Mouse (Mus musculus) forebrain, embryonic 10.5 days (tissue): ENCODE measurements around the gene Trim25. TPM values are rescaled to one million over a fixed set of nuclear protein-coding genes. Genes with fewer than 3 reads are reported as not detected.
A peak's percentile ranks its signal among the peaks of the same experiment; 100 is the strongest.

ENCODE experiments used
- DNase-seq: peaks from one replicate; pipeline ENCODE4 v3.0.0-alpha.2; 2017; ENCODE audit warnings: low spot score; ENCODE audit errors: extremely low spot score
- H3K27ac ChIP-seq: fragments of 300-500 bp; sonication (generic); 2 replicates; pipeline ENCODE4 v1.5.1; 2016; ENCODE audit warnings: mild to moderate bottlenecking
- H3K27me3 ChIP-seq: fragments of 300-500 bp; sonication (generic); 2 replicates; pipeline ENCODE4 v1.6.1; 2016; ENCODE audit warnings: mild to moderate bottlenecking; ENCODE audit not compliant: poor library complexity, severe bottlenecking
- H3K36me3 ChIP-seq: fragments of 300-500 bp; sonication (generic); replicated peaks from 2 replicates; pipeline ENCODE4 v1.6.1; 2016; ENCODE audit warnings: mild to moderate bottlenecking, moderate library complexity
- H3K4me1 ChIP-seq: fragments of 300-500 bp; sonication (generic); 2 replicates; pipeline ENCODE4 v1.6.1; 2016
- H3K4me3 ChIP-seq: fragments of 300-500 bp; sonication (generic); 2 replicates; pipeline ENCODE4 v1.5.1; 2016; ENCODE audit warnings: mild to moderate bottlenecking, moderate library complexity
- H3K9me3 ChIP-seq: fragments of 300-500 bp; sonication (generic); 2 replicates; pipeline ENCODE4 v1.6.1; 2016; ENCODE audit warnings: mild to moderate bottlenecking, moderate library complexity
- WGBS: fragments of 180-500 bp; shearing (Covaris S2); methylation state at CpG from one replicate; pipeline ENCODE4 v1.1.7; 2016; 5-methylcytosine and 5-hydroxymethylcytosine counted together
- polyA plus RNA-seq: library from polyadenylated mRNA; unstranded; fragments of >200 nt; fragmentation: Nextera tagmentation; extraction: Ambion mirVana; gene quantifications from 2 replicates; pipeline ENCODE4 v1.2.1, GENCODE M21; 2016

Gene Trim25
- polyA plus RNA-seq, 1 experiment from 2014 or later = 2.5 TPM

- peaks cover 30% of the 10 kb centered on the region for H3K4me1 ChIP-seq
- H3K4me3 ChIP-seq = 0 out of 2 replicates have a peak overlapping the region, but pooled peaks have one; percentile 51
- no peaks in the 10 kb centered on the region for H3K9me3 ChIP-seq
- H3K27me3 ChIP-seq = peaks cover 40% of the 10 kb centered on the region
- no peaks in the 10 kb centered on the region for H3K36me3 ChIP-seq
- WGBS = 3% methylated on average over 3 of the region's 3 CpGs
- no peak for DNase-seq
- no peak overlapping the region for H3K27ac ChIP-seq
Measured at GRCm38 (mm10) chr11:88998406-88998805, 770 bp upstream of the Trim25 start.

DNA sequence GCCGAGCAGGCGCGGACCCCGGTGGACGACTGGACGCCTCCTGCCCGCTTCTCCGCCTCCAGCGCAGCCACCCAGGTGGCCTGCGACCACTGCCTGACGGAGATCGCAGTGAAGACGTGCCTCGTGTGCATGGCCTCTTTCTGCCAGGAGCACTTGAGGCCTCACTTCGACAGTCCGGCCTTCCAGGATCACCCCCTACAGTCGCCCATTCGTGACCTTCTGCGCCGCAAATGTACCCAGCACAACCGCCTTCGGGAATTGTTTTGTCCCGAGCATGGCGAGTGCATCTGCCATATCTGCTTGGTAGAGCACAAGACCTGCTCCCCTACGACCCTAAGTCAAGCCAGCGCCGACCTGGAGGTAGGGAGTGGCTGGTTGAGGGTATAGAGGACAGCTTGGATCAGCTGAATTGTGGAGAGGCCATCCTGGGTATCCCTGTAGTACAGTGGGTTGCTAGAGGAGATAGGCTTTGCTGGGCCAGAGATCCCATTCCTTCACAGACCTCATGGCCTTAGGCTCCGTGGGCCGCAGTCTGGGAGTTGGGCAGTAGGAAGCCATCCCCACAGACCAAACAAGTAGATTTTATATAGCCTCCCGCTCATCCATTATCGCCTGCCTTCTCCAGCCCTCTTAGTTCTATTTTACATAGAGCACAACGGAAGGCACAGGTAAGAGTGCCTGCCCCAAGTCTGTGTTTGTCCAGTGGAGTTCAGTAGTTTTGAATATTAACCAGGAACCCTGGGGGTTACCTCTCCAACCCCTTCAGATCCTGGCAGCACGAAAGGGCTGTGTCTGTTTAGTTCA, 749 bp downstream of the Trim25 start:
- H3K36me3 ChIP-seq = no peaks in the 10 kb centered on the region
- H3K27me3 ChIP-seq = peaks cover 40% of the 10 kb centered on the region
- H3K27ac ChIP-seq = peak overlapping the region; percentile 68
- no peaks in the 10 kb centered on the region for H3K9me3 ChIP-seq
- WGBS = 26% methylated on average over 33 of the region's 33 CpGs
- H3K4me3 ChIP-seq = peak overlapping the region; percentile 51
- DNase-seq = no peak
- peaks cover 25% of the 10 kb centered on the region for H3K4me1 ChIP-seq

GRCm38 (mm10) chr11:89000527-89000819, 1.3 kb downstream of the Trim25 start:
- no peaks in the 10 kb centered on the region for H3K36me3 ChIP-seq
- peaks cover 40% of the 10 kb centered on the region for H3K27me3 ChIP-seq
- H3K9me3 ChIP-seq = no peaks in the 10 kb centered on the region
- H3K27ac ChIP-seq = no peak overlapping the region
- DNase-seq = no peak
- peak overlapping the region; percentile 51; the same call in 1 of the 2 replicates for H3K4me3 ChIP-seq
- peaks cover 25% of the 10 kb centered on the region for H3K4me1 ChIP-seq

DNA sequence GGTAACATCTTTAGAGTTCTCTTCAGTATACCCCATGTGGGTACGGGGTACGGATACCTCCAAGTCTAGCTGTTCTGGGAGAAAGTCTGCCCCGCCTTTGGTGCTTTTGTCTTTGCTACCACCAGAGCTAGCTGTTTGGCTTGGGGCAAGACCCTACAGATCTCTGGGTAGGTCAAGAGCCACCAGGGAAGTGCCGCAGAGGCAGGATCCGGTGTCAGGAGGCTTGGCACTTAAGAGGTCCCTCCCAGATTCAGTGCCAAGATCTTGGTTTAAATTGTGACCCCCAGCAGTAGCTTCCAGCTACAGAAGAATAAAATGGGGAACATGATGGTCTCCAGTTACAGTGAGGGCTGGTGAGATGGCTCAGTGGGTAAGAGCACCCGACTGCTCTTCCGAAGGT, 2.4 kb downstream of the Trim25 start:
- Histone ChIP-seq H3K36me3 (no peaks in the 10 kb centered on the region), H3K27ac (no peak overlapping the region), H3K4me3 (no peak overlapping the region), H3K9me3 (no peaks in the 10 kb centered on the region), H3K4me1 (peaks cover 25% of the 10 kb centered on the region), H3K27me3 (peaks cover 40% of the 10 kb centered on the region)
- WGBS = 94% methylated on average over 7 of the region's 7 CpGs
- DNase-seq = no peak

- H3K4me1 ChIP-seq = peaks cover 25% of the 10 kb centered on the region
- 93% methylated on average over 5 of the region's 5 CpGs for WGBS
- H3K4me3 ChIP-seq = no peak overlapping the region
- no peak overlapping the region for H3K27ac ChIP-seq
- no peaks in the 10 kb centered on the region for H3K36me3 ChIP-seq
- DNase-seq = no peak
- peaks cover 40% of the 10 kb centered on the region for H3K27me3 ChIP-seq
- no peaks in the 10 kb centered on the region for H3K9me3 ChIP-seq
Measured at GRCm38 (mm10) chr11:89002068-89002467, 2.9 kb downstream of the Trim25 start.

DNA sequence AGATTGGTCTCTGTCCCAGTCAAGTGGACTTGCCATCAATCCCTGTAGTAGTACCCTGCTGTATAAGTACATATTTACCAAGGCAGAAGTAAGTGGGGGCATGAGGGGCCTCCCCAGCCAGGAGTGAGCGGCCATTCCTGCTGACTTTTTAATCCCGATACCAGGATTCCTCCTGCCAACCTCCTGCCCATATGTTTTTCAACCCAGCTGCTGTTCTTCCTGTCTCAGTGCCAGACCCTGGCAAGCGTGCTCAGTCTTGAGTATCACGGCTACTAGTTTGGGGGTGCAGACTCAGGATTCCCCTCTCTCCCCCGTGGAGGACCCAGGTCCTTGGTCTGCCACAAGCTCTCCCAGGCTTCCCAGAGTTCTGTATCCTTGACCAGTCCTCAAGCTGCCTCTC, 3.4 kb downstream of the Trim25 start:
- no peak overlapping the region for H3K4me3 ChIP-seq
- no peaks in the 10 kb centered on the region for H3K9me3 ChIP-seq
- peaks cover 40% of the 10 kb centered on the region for H3K27me3 ChIP-seq
- no peak for DNase-seq
- H3K4me1 ChIP-seq = peaks cover 25% of the 10 kb centered on the region
- H3K27ac ChIP-seq = no peak overlapping the region
- 89% methylated on average over 5 of the region's 5 CpGs for WGBS
- H3K36me3 ChIP-seq = no peaks in the 10 kb centered on the region

DNA sequence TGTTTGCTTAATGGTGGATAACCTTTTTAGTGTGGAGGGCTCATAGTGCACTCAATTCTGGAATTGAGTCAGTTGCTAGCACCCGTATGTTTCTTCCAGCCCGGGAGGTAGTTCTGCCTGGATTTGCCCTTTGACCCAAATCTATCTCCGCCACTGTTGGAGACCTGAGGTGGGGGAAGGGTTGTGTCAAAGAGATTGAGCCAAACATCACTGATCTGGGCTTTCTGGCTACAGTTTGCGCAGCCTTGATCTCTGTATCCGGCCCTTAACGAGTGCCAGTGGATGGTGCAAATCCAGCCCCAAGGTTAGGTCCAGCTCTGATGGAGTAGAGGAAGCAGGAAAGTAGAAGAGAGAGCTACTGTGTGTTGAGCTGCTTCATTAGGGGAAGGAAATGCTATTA, 3.9 kb downstream of the Trim25 start:
- no peaks in the 10 kb centered on the region for H3K9me3 ChIP-seq
- H3K27ac ChIP-seq = no peak overlapping the region
- no peak for DNase-seq
- no peaks in the 10 kb centered on the region for H3K36me3 ChIP-seq
- H3K4me1 ChIP-seq = peaks cover 25% of the 10 kb centered on the region
- WGBS = 70% methylated on average over 6 of the region's 6 CpGs
- peaks cover 35% of the 10 kb centered on the region for H3K27me3 ChIP-seq
- no peak overlapping the region for H3K4me3 ChIP-seq

DNA sequence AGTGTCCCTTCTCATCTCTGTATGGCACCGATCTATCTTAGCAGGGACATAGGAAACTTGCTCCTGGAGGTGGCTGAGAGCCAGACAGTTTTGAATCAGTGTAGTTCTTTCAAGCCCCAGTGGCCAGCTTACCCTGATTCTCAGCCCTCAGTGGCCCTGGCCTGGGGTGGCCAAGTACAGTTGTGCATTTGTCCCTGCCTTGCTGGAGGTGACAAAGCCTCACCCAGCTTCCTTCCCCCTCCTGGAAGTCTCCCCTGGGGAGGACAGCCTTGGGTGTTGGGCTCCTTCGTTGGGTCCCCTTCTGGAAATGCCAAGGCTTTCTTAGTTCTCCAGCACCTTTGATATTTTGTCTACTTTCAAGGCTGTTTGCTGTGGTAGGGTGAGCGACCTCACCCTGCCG, 4.5 kb downstream of the Trim25 start:
- no peak for DNase-seq

DNA sequence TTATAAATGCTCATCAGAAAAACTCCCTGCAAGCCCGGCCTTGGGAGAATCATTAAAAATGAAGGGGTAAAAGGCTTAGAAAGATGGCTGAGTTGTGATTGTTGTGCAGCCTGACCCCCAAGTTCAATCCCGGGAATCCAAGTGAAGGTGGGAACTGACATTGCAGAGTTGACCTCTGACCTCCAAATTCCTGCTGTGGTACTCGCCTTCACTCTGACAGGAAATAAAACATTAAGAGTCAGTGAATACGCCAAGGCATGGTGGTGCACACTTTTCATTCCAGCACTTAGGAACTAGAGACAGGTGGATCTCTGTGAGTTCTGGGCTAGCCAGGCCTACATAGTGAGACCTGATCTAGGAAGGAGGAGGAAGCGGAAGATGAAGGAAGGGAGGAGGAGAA, 6.3 kb downstream of the Trim25 start:
- DNase-seq = no peak
- Histone ChIP-seq H3K4me3 (no peak overlapping the region), H3K27ac (no peak overlapping the region), H3K4me1 (peaks cover 12% of the 10 kb centered on the region), H3K27me3 (peaks cover 12% of the 10 kb centered on the region), H3K9me3 (no peaks in the 10 kb centered on the region), H3K36me3 (no peaks in the 10 kb centered on the region)
- WGBS = 80% methylated on average over 5 of the region's 5 CpGs

More for the DNA sequence above, 4.5 kb downstream of the Trim25 start:
- H3K4me3 ChIP-seq = no peak overlapping the region
- no peak overlapping the region for H3K27ac ChIP-seq
- no peaks in the 10 kb centered on the region for H3K9me3 ChIP-seq
- peaks cover 18% of the 10 kb centered on the region for H3K4me1 ChIP-seq
- H3K36me3 ChIP-seq = no peaks in the 10 kb centered on the region
- peaks cover 29% of the 10 kb centered on the region for H3K27me3 ChIP-seq
- WGBS = 86% methylated on average over 4 of the region's 4 CpGs

DNA sequence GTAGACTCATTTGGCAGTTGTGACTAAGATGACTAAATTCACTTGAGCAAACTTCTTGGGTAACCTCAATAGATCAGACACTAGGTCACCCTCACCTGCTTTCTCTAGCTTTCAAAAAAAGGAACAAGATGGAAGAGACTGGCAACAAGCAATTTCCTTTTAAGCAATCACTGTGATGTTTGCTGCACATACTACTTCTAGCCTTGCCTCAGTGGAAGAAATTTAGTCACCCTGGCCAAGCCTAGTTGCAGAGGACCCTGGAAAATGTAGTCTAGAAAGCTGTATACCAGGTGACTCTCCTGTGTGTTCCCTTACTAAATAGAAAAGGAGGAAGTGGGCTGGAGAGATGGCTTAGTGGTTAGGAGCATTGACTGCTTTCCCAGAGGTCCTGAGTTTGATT, 7.2 kb downstream of the Trim25 start:
- Histone ChIP-seq H3K4me3 (no peak overlapping the region), H3K4me1 (peaks cover 12% of the 10 kb centered on the region)
- no peak for DNase-seq

GRCm38 (mm10) chr11:89007582-89007981, 8.4 kb downstream of the Trim25 start:
- WGBS = 88% methylated on average over 3 of the region's 3 CpGs

More for the DNA sequence above, 7.2 kb downstream of the Trim25 start:
- H3K9me3 ChIP-seq = no peaks in the 10 kb centered on the region
- no peak overlapping the region for H3K27ac ChIP-seq
- H3K36me3 ChIP-seq = no peaks in the 10 kb centered on the region
- H3K27me3 ChIP-seq = peaks cover 2% of the 10 kb centered on the region; the same call in 1 of the 2 replicates

GRCm38 (mm10) chr11:89009066-89009465, 9.9 kb downstream of the Trim25 start:
- WGBS = 95% methylated on average over 9 of the region's 9 CpGs
- no peak overlapping the region for H3K4me3 ChIP-seq
- H3K27ac ChIP-seq = no peak overlapping the region
- H3K27me3 ChIP-seq = no peaks in the 10 kb centered on the region
- no peak for DNase-seq
- 0 out of 2 replicates have a peak, but pooled peaks cover 6% of the 10 kb centered on the region for H3K4me1 ChIP-seq
- H3K36me3 ChIP-seq = no peaks in the 10 kb centered on the region
- H3K9me3 ChIP-seq = no peaks in the 10 kb centered on the region

More at GRCm38 (mm10) chr11:89007582-89007981, 8.4 kb downstream of the Trim25 start:
- H3K4me1 ChIP-seq = peaks cover 12% of the 10 kb centered on the region
- no peaks in the 10 kb centered on the region for H3K9me3 ChIP-seq
- no peaks in the 10 kb centered on the region for H3K36me3 ChIP-seq
- no peaks in the 10 kb centered on the region for H3K27me3 ChIP-seq
- no peak for DNase-seq
- no peak overlapping the region for H3K27ac ChIP-seq
- no peak overlapping the region for H3K4me3 ChIP-seq

DNA sequence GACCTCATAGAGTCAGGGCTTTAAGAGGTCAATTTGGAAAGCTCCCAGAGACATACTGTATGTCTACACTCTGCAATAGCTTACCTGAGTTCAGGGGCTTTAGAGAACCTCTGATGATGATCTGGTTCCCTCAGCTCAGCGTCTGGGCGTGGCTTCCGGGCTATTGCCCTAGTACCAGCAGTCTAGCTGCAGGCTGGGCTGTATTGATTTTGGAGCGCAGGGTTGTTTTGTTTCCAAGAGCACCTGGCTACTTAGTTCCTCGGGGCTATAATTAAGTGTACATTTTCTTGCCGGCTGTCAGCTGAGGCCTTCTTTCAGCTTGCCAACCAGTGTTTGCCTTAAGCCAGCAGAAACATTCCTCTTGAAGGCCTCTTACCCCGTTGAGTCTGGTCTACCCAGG, 10.3 kb downstream of the Trim25 start:
- H3K36me3 ChIP-seq = no peaks in the 10 kb centered on the region
- no peaks in the 10 kb centered on the region for H3K27me3 ChIP-seq
- no peak for DNase-seq
- 0 out of 2 replicates have a peak, but pooled peaks cover 6% of the 10 kb centered on the region for H3K4me1 ChIP-seq
- H3K9me3 ChIP-seq = no peaks in the 10 kb centered on the region
- 87% methylated on average over 7 of the region's 7 CpGs for WGBS
- no peak overlapping the region for H3K4me3 ChIP-seq
- no peak overlapping the region for H3K27ac ChIP-seq
